27 mouse cellular contexts compared by ENCODE assay signal in genomic region chr7:101547651-101548050, GRCm38 (mm10). TPM values are rescaled to one million over a fixed set of nuclear protein-coding genes. Genes with fewer than 3 reads are reported as not detected.
A peak's percentile ranks its signal among the peaks of the same experiment; 100 is the strongest.
DNase-seq lines count a peak whose midpoint lies in the region; ATAC-seq and TF ChIP-seq lines count a peak whose summit lies in the region.
"Had no signal": no experiment of that assay in that cellular context is flagged by ENCODE, and none has a peak within 500 bp of the region (broad histone marks: within the 10 kb centered on the region; RNA-seq: fewer than 3 reads in every experiment).

No protein-coding gene starts in this region.

- no peak overlapping the region for H3K4me2 ChIP-seq in intestine, postnatal 0 days (replicated peaks; ENCODE audit: low read depth)
- no peak overlapping the region for H3K4me2 ChIP-seq in intestine, embryonic 16.5 days (ENCODE audit: low read depth, low read length)
- H3K4me2 ChIP-seq: heart, embryonic 15.5 days; limb, embryonic 13.5 days; liver, embryonic 15.5 days; midbrain, embryonic 13.5 days had no signal

- no peaks in the 10 kb centered on the region for H3K4me1 ChIP-seq in intestine, postnatal 0 days (replicated peaks; ENCODE audit: control insufficient read depth, insufficient read depth, low read length)
- H3K4me1 ChIP-seq in intestine, embryonic 16.5 days (ENCODE audit: control insufficient read depth, insufficient read depth, low read length) = peaks cover 5% of the 10 kb centered on the region
- H3K4me1 ChIP-seq: limb, embryonic 13.5 days; liver, embryonic 15.5 days; midbrain, embryonic 13.5 days had no signal

- no peaks in the 10 kb centered on the region for H3K27me3 ChIP-seq in intestine, postnatal 0 days (replicated peaks; ENCODE audit: control insufficient read depth, insufficient read depth, low read length)
- H3K27me3 ChIP-seq in intestine, embryonic 16.5 days (replicated peaks; ENCODE audit: control insufficient read depth, insufficient read depth, low read length) = no peaks in the 10 kb centered on the region; the same call in 1 of the 2 replicates
- H3K27me3 ChIP-seq: heart, embryonic 15.5 days; limb, embryonic 13.5 days; liver, embryonic 15.5 days; midbrain, embryonic 13.5 days had no signal

- H3K36me3 ChIP-seq in intestine, postnatal 0 days (ENCODE audit: control insufficient read depth, insufficient read depth) = no peaks in the 10 kb centered on the region
- no peaks in the 10 kb centered on the region for H3K36me3 ChIP-seq in intestine, embryonic 16.5 days (ENCODE audit: control insufficient read depth, insufficient read depth, low read length)
- H3K36me3 ChIP-seq: G1E; heart, embryonic 15.5 days; limb, embryonic 13.5 days; liver, embryonic 15.5 days; midbrain, embryonic 13.5 days had no signal

- H3K27ac ChIP-seq in intestine, postnatal 0 days (ENCODE audit: low read depth, low read length) = no peak overlapping the region
- H3K27ac ChIP-seq in intestine, embryonic 16.5 days (ENCODE audit: low read length) = no peak overlapping the region
- H3K27ac ChIP-seq: heart, adult 2 months; heart, embryonic 15.5 days; limb, embryonic 13.5 days; liver, embryonic 15.5 days; midbrain, embryonic 13.5 days had no signal

- no peak for TF ChIP-seq CTCF in intestine, postnatal 0 days (IDR thresholded peaks at IDR 0.05; ENCODE audit: low read depth)

- 0 out of 2 replicates have a peak, but pooled peaks have one; percentile 34 for ATAC-seq in intestine, postnatal 0 days
- no peak for ATAC-seq in intestine, embryonic 16.5 days
- ATAC-seq: midbrain, embryonic 13.5 days had no signal

- no peak overlapping the region for H3K4me3 ChIP-seq in intestine, postnatal 0 days (ENCODE audit: low read depth, low read length)
- no peak overlapping the region for H3K4me3 ChIP-seq in intestine, embryonic 16.5 days (ENCODE audit: low read length)
- H3K4me3 ChIP-seq: heart, adult 2 months; heart, embryonic 15.5 days; limb, embryonic 13.5 days; liver, embryonic 15.5 days; midbrain, embryonic 13.5 days; myocyte had no signal

- 69% methylated on average over 3 of the region's 3 CpGs for WGBS in intestine, postnatal 0 days
- WGBS in intestine, embryonic 16.5 days = 75% methylated on average over 3 of the region's 3 CpGs

- no peaks in the 10 kb centered on the region for H3K9me3 ChIP-seq in intestine, postnatal 0 days (ENCODE audit: control insufficient read depth)
- H3K9me3 ChIP-seq in intestine, embryonic 16.5 days (ENCODE audit: control insufficient read depth, low read length) = no peaks in the 10 kb centered on the region
- H3K9me3 ChIP-seq: G1E; heart, embryonic 15.5 days; limb, embryonic 13.5 days; liver, embryonic 15.5 days; midbrain, embryonic 13.5 days had no signal

- H3K9ac ChIP-seq in intestine, postnatal 0 days (ENCODE audit: low read depth, low read length) = no peak overlapping the region
- no peak overlapping the region for H3K9ac ChIP-seq in intestine, embryonic 16.5 days (ENCODE audit: low read depth, low read length)
- H3K9ac ChIP-seq: heart, embryonic 15.5 days; limb, embryonic 13.5 days; liver, embryonic 15.5 days; midbrain, embryonic 13.5 days had no signal

- peak; percentile 60 to 67 for DNase-seq in CD8-positive naive resting alpha-beta T cell, adult 2 months (ENCODE audit: low read depth in 2 of 2, low spot score in 2 of 2)
- DNase-seq in monocyte, adult 2 months (ENCODE audit: low read depth in 1 of 2, low spot score in 2 of 2) = peak; percentile 65 to 85
- no peak for DNase-seq in spleen, postnatal 4 days (ENCODE audit: low spot score in 2 of 2)
- no peak for DNase-seq in cerebellum, adult 18-20 months
- no peak for DNase-seq in layer of hippocampus, postnatal 36 days
- DNase-seq: adrenal gland, postnatal 36 days; cerebellum, adult 11-12 months; cerebellum, postnatal 25 days; heart, adult 2 months; kidney, adult 9 months; kidney, postnatal 36 days; retina, postnatal 1 day; right cerebral cortex, postnatal 4 days; thymus, postnatal 14 days had no signal

RNA-seq across cellular contexts. Expression of gene Art2b, which starts 37.7 kb away (rescaled TPM):
- 0.24 and 0.56 TPM in 2 replicates for polyA plus RNA-seq in intestine, postnatal 0 days (2015; fragmentation: Nextera tagmentation; extraction: Ambion mirVana)
- 0.43 and 0.56 TPM in 2 replicates for polyA plus RNA-seq in intestine, embryonic 16.5 days (2015; fragmentation: Nextera tagmentation; extraction: Ambion mirVana)
- not detected for total RNA-seq in layer of hippocampus, postnatal 36 days (2021)
- total RNA-seq: adrenal gland, postnatal 36 days; G1E; gastrocnemius, adult 8-10 months; left cerebral cortex, postnatal 14 days had no signal
- polyA plus RNA-seq: C2C12; forebrain, embryonic 11.5 days; G1E; heart, embryonic 15.5 days; limb, embryonic 13.5 days; liver, embryonic 15.5 days; lung, embryonic 16.5 days; midbrain, embryonic 13.5 days; myocyte had no signal

Comparison
In these comparisons a context has a peak if more than half of its experiments do, and no peak if none do; other contexts are left out.
1. DNase-seq: peak in CD8-positive naive resting alpha-beta T cell, adult 2 months (2 of 2) and monocyte, adult 2 months (2 of 2); none in spleen, postnatal 4 days (0 of 2), cerebellum, adult 18-20 months (0 of 2) and layer of hippocampus, postnatal 36 days (0 of 2).